Mouse (Mus musculus) limb, embryonic 10.5 days (tissue): Measurements from ENCODE around the gene Mgat5. TPM values are rescaled to one million over a fixed set of nuclear protein-coding genes. Genes with fewer than 3 reads are reported as not detected.

Source experiments
- DNase-seq: peaks from one replicate; pipeline ENCODE4 v3.0.0-alpha.2; 2017; ENCODE audit warnings: low spot score
- H3K27ac ChIP-seq: fragments of 300-500 bp; sonication (generic); 2 replicates; pipeline ENCODE4 v1.5.1; 2016; ENCODE audit warnings: mild to moderate bottlenecking
- H3K27me3 ChIP-seq: fragments of 300-500 bp; sonication (generic); 2 replicates; pipeline ENCODE4 v1.6.1; 2016; ENCODE audit warnings: low read depth, mild to moderate bottlenecking; ENCODE audit not compliant: poor library complexity, severe bottlenecking
- H3K36me3 ChIP-seq: fragments of 300-500 bp; sonication (generic); 2 replicates; pipeline ENCODE4 v1.6.1; 2016; ENCODE audit warnings: mild to moderate bottlenecking, moderate library complexity
- H3K4me1 ChIP-seq: fragments of 300-500 bp; sonication (generic); 2 replicates; pipeline ENCODE4 v1.6.1; 2016
- H3K4me3 ChIP-seq: fragments of 300-500 bp; sonication (generic); 2 replicates; pipeline ENCODE4 v1.5.1; 2016; ENCODE audit warnings: mild to moderate bottlenecking, moderate library complexity
- H3K9me3 ChIP-seq: fragments of 300-500 bp; sonication (generic); replicated peaks from 2 replicates; pipeline ENCODE4 v1.6.1; 2016; ENCODE audit warnings: mild to moderate bottlenecking
- WGBS: fragments of 180-500 bp; shearing (Covaris S2); methylation state at CpG from one replicate; pipeline ENCODE4 v1.1.7; 2016; 5-methylcytosine and 5-hydroxymethylcytosine counted together
- polyA plus RNA-seq: library from polyadenylated mRNA; unstranded; fragments of >200 nt; fragmentation: Nextera tagmentation; extraction: Ambion mirVana; gene quantifications from 2 replicates; pipeline ENCODE4 v1.2.1, GENCODE M21; 2016

Mgat5 gene
- polyA plus RNA-seq, 1 experiment from 2014 or later, result 5.1 TPM

- Histone ChIP-seq H3K4me3 (no peak overlapping the region), H3K36me3 (no peaks in the 10 kb centered on the region), H3K27ac (no peak overlapping the region), H3K4me1 (no peaks in the 10 kb centered on the region), H3K27me3 (no peaks in the 10 kb centered on the region), H3K9me3 (no peaks in the 10 kb centered on the region)
- WGBS, result 90% methylated on average over 5 of the region's 5 CpGs
- DNase-seq, result no peak
These were observed 68.5 kb downstream of the Mgat5 start for GRCm38 (mm10) chr1:127273363-127273762.

GRCm38 (mm10) chr1:127275572-127276324 lies 70.9 kb downstream of the Mgat5 start:
- Histone ChIP-seq H3K36me3 (no peaks in the 10 kb centered on the region), H3K4me3 (no peak overlapping the region), H3K4me1 (no peaks in the 10 kb centered on the region), H3K27ac (no peak overlapping the region), H3K9me3 (no peaks in the 10 kb centered on the region), H3K27me3 (no peaks in the 10 kb centered on the region)
- DNase-seq, result no peak
- 91% methylated on average over 3 of the region's 3 CpGs for WGBS

- 92% methylated on average over 3 of the region's 3 CpGs for WGBS
- Histone ChIP-seq H3K4me3 (no peak overlapping the region), H3K27me3 (no peaks in the 10 kb centered on the region), H3K4me1 (no peaks in the 10 kb centered on the region), H3K27ac (no peak overlapping the region), H3K9me3 (no peaks in the 10 kb centered on the region), H3K36me3 (no peaks in the 10 kb centered on the region)
- DNase-seq, result no peak
These were observed 73.3 kb downstream of the Mgat5 start for GRCm38 (mm10) chr1:127278067-127278466.

GRCm38 (mm10) chr1:127280256-127280655 lies 75.4 kb downstream of the Mgat5 start:
- H3K27ac ChIP-seq, result no peak overlapping the region
- H3K9me3 ChIP-seq, result no peaks in the 10 kb centered on the region
- peaks cover 6% of the 10 kb centered on the region; the same call in 1 of the 2 replicates for H3K4me1 ChIP-seq
- DNase-seq, result no peak
- H3K4me3 ChIP-seq, result no peak overlapping the region
- H3K27me3 ChIP-seq, result no peaks in the 10 kb centered on the region
- WGBS, result 94% methylated on average over 1 of the region's 1 CpGs
- no peaks in the 10 kb centered on the region for H3K36me3 ChIP-seq

GRCm38 (mm10) chr1:127284975-127285374 lies 80.2 kb downstream of the Mgat5 start:
- Histone ChIP-seq H3K4me3 (no peak overlapping the region), H3K27me3 (no peaks in the 10 kb centered on the region), H3K9me3 (no peaks in the 10 kb centered on the region), H3K36me3 (peaks cover 5% of the 10 kb centered on the region; the same call in 1 of the 2 replicates), H3K27ac (no peak overlapping the region), H3K4me1 (peaks cover 6% of the 10 kb centered on the region; the same call in 1 of the 2 replicates)
- 75% methylated on average over 3 of the region's 3 CpGs for WGBS
- no peak for DNase-seq

GRCm38 (mm10) chr1:127287505-127287904 lies 82.7 kb downstream of the Mgat5 start:
- Histone ChIP-seq H3K27ac (no peak overlapping the region), H3K36me3 (peaks cover 5% of the 10 kb centered on the region; the same call in 1 of the 2 replicates), H3K4me3 (no peak overlapping the region), H3K9me3 (no peaks in the 10 kb centered on the region), H3K27me3 (no peaks in the 10 kb centered on the region), H3K4me1 (peaks cover 6% of the 10 kb centered on the region; the same call in 1 of the 2 replicates)
- no peak for DNase-seq
- WGBS, result 93% methylated on average over 6 of the region's 6 CpGs

- Histone ChIP-seq H3K36me3 (peaks cover 5% of the 10 kb centered on the region; the same call in 1 of the 2 replicates), H3K4me3 (no peak overlapping the region), H3K27me3 (no peaks in the 10 kb centered on the region), H3K27ac (no peak overlapping the region), H3K4me1 (no peaks in the 10 kb centered on the region), H3K9me3 (no peaks in the 10 kb centered on the region)
- 87% methylated on average over 9 of the region's 9 CpGs for WGBS
- no peak for DNase-seq
These were observed 86.1 kb downstream of the Mgat5 start for GRCm38 (mm10) chr1:127290879-127291278.

GRCm38 (mm10) chr1:127291721-127292120 lies 86.9 kb downstream of the Mgat5 start:
- H3K4me1 ChIP-seq, result no peaks in the 10 kb centered on the region
- DNase-seq, result no peak
- H3K36me3 ChIP-seq, result peaks cover 3% of the 10 kb centered on the region; the same call in 1 of the 2 replicates
- no peaks in the 10 kb centered on the region for H3K9me3 ChIP-seq
- no peak overlapping the region for H3K27ac ChIP-seq
- H3K27me3 ChIP-seq, result no peaks in the 10 kb centered on the region
- H3K4me3 ChIP-seq, result no peak overlapping the region

- no peaks in the 10 kb centered on the region for H3K4me1 ChIP-seq
- 70% methylated on average over 5 of the region's 5 CpGs for WGBS
- H3K36me3 ChIP-seq, result no peaks in the 10 kb centered on the region
- no peak for DNase-seq
- H3K27me3 ChIP-seq, result no peaks in the 10 kb centered on the region
- H3K27ac ChIP-seq, result no peak overlapping the region
- H3K4me3 ChIP-seq, result no peak overlapping the region
- no peaks in the 10 kb centered on the region for H3K9me3 ChIP-seq
These were observed 88.5 kb downstream of the Mgat5 start for GRCm38 (mm10) chr1:127293286-127293685.

- H3K9me3 ChIP-seq, result no peaks in the 10 kb centered on the region
- H3K27ac ChIP-seq, result no peak overlapping the region
- 97% methylated on average over 3 of the region's 3 CpGs for WGBS
- no peak for DNase-seq
- H3K4me3 ChIP-seq, result no peak overlapping the region
- no peaks in the 10 kb centered on the region for H3K36me3 ChIP-seq
- H3K27me3 ChIP-seq, result no peaks in the 10 kb centered on the region
- no peaks in the 10 kb centered on the region for H3K4me1 ChIP-seq
These were observed 92.0 kb downstream of the Mgat5 start for GRCm38 (mm10) chr1:127296815-127297214.

GRCm38 (mm10) chr1:127299774-127300173 lies 95.0 kb downstream of the Mgat5 start:
- Histone ChIP-seq H3K9me3 (no peaks in the 10 kb centered on the region), H3K27ac (no peak overlapping the region), H3K4me1 (no peaks in the 10 kb centered on the region), H3K36me3 (no peaks in the 10 kb centered on the region), H3K27me3 (no peaks in the 10 kb centered on the region), H3K4me3 (no peak overlapping the region)
- no peak for DNase-seq
- WGBS, result 77% methylated on average over 1 of the region's 1 CpGs

- no peaks in the 10 kb centered on the region for H3K27me3 ChIP-seq
- no peak for DNase-seq
- no peak overlapping the region for H3K4me3 ChIP-seq
- no peak overlapping the region for H3K27ac ChIP-seq
- no peaks in the 10 kb centered on the region for H3K9me3 ChIP-seq
- H3K4me1 ChIP-seq, result no peaks in the 10 kb centered on the region
- WGBS, result 87% methylated on average over 6 of the region's 6 CpGs
- no peaks in the 10 kb centered on the region for H3K36me3 ChIP-seq
These were observed 96.2 kb downstream of the Mgat5 start for GRCm38 (mm10) chr1:127301038-127301437.

- no peaks in the 10 kb centered on the region for H3K9me3 ChIP-seq
- no peaks in the 10 kb centered on the region for H3K4me1 ChIP-seq
- H3K27ac ChIP-seq, result no peak overlapping the region
- no peaks in the 10 kb centered on the region for H3K27me3 ChIP-seq
- no peak for DNase-seq
- H3K36me3 ChIP-seq, result peaks cover 2% of the 10 kb centered on the region; the same call in 1 of the 2 replicates
- 96% methylated on average over 2 of the region's 2 CpGs for WGBS
- H3K4me3 ChIP-seq, result no peak overlapping the region
These were observed 97.8 kb downstream of the Mgat5 start for GRCm38 (mm10) chr1:127302620-127303019.
